Mouse (Mus musculus) C2C12 (cell line): ENCODE measurements around the gene Tmem131l.

Experiments
- CEBPB ChIP-seq: IDR thresholded peaks from one replicate; pipeline ENCODE4 v1.6.1; 2011; ENCODE audit warnings: low read depth, mild to moderate bottlenecking, control low read depth, moderate library complexity
- CTCF ChIP-seq: IDR thresholded peaks from one replicate; pipeline ENCODE4 v1.5.1; 2011; ENCODE audit not compliant: control insufficient read depth, insufficient read depth, insufficient read length
- FOSL1 ChIP-seq: IDR thresholded peaks from one replicate; pipeline ENCODE4 v1.8.0; 2011; ENCODE audit warnings: mild to moderate bottlenecking, low read length; ENCODE audit not compliant: poor library complexity, insufficient read depth, severe bottlenecking
- MAX ChIP-seq: IDR thresholded peaks from one replicate; pipeline ENCODE4 v1.6.1; 2011; ENCODE audit warnings: mild to moderate bottlenecking, control low read depth
- MYOD1 ChIP-seq: IDR thresholded peaks from one replicate; pipeline ENCODE4 v1.6.1; 2011; ENCODE audit warnings: low read depth; ENCODE audit not compliant: control insufficient read depth, insufficient read length
- MYOG ChIP-seq: IDR thresholded peaks from one replicate; pipeline ENCODE4 v1.6.1; 2011; ENCODE audit not compliant: control insufficient read depth, insufficient read length; ENCODE audit errors: extremely low read depth
- USF1 ChIP-seq: IDR thresholded peaks from one replicate; pipeline ENCODE4 v1.6.1; 2011; ENCODE audit warnings: low read depth, mild to moderate bottlenecking, control low read depth, moderate library complexity

DNA sequence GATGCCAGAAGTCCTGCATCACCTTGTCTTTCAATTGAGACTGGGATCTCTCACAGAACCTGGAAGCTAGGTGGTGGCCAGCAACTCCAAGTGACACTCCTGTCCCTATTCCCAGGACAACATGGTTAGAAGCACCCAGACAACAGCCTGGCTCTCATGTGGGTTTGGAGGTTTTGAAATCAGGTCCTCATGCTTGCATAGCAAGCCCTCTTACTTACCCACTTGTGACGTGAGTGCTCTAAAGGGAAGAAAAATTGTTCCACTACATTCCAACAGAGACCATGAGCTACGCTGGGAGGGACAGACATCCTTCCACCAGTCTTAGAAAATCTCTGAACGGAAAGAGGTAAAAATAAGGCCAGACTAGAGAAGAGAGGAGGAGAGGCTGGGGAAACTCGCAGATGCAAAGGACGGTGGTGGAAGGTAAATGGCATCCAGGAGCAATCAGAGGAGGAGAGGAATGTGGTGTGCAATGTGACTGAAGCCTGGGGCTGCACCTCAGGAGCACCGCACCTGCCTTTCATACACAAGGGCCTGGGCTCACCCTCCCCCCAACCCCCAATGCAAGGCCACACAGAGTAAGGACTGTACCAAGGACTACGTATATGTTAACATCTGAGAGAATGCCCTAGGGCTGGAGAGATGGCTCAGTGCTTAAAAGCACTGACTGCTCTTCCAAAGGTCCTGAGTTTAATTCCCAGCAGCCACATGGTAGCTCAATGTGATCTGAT is 80.9 kb downstream of the Tmem131l start:
- TF ChIP-seq CTCF (no peak), USF1 (no peak), MAX (no peak), MYOD1 (no peak), MYOG (no peak), CEBPB (no peak), FOSL1 (no peak)
